Mouse (Mus musculus): Measurements from ENCODE around the gene Rbmxl1.
"Not testable (repeated sequence)": the region's sequence is repeated elsewhere in the genome, so short reads cannot be mapped to it uniquely, and the experiment has no call there.

Rbmxl1 gene

DNA sequence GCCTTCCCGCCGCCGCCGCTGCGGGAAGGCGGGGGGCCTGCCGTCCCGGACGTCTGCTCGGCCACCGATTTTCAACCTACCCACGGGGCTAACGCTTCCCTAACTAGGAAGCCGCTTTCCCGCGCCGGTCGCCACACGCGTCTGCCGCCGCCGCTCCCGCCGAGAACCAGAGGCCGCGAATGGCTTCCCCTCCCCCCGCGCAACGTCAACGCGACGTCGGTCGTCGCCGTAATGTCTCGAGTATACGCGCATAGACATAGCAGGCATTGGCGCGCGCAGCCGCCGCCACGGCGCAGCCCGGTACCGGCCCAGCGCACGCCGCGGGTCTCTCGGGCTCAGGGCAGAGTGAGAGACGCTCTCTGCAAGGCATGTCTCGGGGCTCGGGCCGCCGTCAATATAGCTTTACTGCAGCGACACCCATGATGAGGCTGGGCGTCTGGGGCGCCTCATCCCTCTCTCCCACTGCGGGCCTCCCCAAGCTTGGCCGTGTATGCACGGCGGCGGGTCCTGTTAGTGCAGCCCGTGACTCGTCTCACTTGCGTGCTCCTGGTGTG, at the start of gene Rbmxl1:
Gene Rbmxl1, minus strand, starts transcription at position 180 of the 554 bp plus-strand sequence.
- peak; percentile 89 to 96 for DNase-seq (ENCODE audit: inconsistent age in 2 of 2, low spot score in 1 of 2)

DNA sequence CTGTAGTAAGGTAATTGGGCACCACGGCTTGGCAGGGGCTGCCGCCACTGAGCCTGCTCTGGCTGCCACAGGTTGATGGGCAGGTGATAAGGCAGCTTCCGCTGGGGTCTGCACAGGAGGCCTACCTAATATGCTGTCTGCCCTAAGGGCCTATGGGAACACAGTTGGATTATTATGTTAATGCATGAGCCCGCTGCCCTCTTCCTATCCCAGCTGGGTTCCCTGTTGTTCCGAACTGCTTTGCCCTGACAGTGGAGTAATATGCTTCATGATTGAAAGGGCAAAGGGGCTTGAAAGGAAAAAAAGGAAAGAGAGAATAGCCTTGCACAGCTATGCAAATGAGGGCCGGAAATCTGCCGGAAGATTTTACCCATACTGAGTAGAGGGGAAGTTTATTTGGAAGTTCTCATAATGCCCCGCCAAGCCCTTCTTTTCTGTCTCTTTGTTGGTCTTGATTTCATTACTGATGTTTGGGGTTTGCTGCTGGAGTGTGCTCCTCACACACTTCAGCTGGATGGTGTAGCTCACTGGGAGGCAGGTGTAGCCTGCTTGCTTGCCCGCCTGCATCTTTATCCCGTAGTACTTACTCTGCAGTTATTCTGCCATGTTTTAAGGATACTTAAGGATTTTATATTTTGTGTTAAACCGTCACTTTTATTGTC, 48.2 kb upstream of the Rbmxl1 start:
- no peak for DNase-seq (ENCODE audit: inconsistent age in 2 of 2, low spot score in 1 of 2)

DNA sequence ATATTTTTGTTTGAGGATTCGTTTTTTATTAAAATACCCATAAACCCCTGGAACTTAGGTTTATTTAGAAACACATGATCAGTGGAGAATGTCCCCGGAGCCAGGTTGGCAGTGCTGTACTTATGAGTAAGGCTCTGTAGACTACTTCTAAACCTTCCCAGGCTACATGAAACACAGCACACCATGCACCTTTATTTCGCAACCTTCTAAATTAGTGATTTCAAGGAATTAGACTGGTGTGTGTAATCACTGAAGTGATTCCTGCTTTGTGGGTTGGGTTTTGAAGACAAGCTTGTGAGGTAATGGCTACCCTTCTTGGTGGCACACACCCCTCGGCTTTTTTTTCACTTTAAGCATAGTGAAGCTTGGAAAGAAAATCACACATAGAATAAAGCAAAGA, 47.1 kb upstream of the Rbmxl1 start:
- no peak for DNase-seq (ENCODE audit: inconsistent age in 2 of 2, low spot score in 1 of 2)

DNA sequence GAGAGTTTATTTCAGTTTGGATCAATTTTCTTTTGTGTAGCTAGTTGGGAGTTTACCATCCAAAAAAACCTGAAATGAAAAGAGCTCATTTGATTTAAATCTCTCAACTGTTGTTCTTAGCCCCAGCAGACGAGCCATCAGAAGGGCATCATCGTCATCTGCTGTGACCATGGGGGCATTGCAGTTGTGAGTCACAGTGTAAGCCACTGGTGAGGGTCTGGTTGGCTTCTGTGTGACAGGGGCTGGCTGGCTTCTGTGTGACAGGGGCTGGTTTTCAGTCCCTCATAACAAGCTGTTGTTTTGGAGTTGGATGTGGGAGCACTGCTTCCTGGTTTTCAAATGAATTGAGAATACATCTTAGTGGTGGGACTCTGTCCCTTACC, 42.0 kb upstream of the Rbmxl1 start:
- DNase-seq (ENCODE audit: inconsistent age in 2 of 2, low spot score in 1 of 2): no peak

DNA sequence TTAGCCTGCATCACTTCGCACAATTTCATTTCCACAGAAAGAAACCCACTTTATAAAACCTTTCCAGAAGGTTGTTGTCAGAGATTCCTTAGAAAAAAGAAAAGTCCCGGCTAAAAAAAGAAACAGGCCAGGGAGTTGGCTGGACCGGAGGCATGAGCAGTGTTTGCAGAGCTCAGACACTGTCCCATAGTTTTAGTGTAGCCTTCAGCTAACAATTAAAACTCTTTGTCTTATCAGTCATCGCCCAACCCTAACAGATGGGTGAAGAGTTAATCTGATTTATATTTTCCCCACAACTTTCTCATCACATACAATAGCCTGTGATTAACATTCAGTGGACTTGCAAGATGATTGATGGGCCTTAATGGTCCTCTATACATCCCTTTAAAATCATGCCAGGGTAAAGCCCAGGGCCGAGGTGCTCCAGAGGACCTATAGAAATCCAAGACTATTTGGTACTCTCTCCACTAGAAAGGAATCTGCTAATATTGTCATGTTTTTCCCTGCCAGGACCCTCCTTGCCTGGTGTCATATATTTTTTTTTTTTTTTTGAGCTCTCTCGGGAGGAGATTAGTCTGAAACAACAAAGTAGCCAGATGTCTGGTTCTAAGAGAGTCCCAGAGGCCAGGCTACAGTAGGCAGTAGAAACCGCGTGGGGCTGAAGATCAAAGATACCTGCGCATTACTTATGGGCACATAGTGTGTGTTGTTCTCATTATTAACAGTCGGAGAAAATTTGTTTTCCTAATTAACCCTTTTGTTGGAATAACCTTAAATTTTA, 41.5 kb upstream of the Rbmxl1 start:
- DNase-seq (ENCODE audit: inconsistent age in 2 of 2, low spot score in 1 of 2): no peak

DNA sequence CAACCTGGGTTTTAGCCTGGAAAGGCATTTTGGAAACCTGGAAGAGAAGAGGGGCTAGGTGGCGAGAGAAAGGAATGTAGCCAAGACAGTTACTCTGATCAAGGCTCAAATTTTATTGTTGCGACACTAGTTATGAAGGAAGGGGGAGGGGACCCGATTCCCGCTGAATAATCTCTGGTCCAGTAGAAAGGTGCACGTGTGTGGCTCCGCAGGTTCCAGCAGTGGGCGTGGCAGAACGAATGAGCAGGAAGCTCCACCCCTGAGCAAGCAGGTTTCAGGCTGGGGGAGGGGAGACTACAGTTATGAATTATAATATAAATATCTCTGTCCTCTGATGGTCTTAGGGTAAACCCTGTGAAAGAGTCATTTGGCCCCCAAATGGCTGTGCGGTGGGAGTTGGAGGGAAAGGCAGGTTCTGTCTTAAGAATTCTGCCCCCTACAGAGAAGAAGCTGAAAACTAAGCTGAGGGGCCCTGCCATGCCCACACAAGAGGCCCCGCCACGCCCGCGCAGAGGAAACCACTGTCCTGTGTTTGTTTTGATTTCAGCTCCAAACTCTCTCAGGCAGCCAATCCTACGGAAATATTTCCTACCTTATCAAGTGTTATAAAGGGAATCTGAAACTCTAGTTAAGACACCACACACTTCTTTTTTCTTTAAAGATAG, 36.6 kb upstream of the Rbmxl1 start:
- not testable (repeated sequence) for DNase-seq (ENCODE audit: inconsistent age in 2 of 2, low spot score in 1 of 2)

DNA sequence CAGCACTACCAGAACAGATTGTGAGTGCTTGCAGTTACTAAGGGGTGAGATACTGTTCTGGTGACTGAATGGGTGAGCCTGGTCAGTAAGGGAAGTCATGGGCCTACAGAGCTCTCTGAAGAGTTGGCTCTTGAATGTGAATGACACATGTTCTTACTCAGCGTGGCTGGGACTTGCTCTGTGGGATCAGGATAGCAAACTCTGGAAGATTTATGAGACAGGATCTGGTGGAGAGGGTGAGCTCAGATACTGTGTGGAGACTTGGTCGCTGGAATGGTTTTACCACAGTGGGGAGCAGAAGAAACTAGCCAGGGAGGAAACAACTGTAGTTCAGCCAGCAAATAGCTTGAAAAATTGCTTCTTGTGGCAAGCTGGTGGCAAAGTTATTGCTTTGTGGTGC, 35.8 kb upstream of the Rbmxl1 start:
- DNase-seq (ENCODE audit: inconsistent age in 2 of 2, low spot score in 1 of 2): no peak

DNA sequence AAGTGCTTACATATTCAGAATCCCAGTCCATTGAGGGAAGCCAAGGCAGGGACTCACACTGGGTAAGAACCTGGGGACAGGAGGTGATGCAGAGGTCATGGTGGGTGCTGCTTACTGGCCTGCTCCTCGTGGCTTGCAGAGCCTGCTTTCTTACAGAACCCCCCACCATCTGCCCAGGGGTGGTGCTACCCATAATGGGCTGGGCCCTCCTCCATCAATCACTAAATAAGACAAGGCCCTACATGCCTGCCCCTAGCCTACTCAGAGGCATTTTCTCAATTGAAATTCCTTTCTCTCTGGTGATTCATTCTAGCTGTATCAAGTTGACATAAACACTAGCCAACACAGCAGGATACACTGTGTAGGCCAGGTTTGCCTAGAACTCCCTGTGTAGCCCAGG, 34.9 kb upstream of the Rbmxl1 start:
- DNase-seq (ENCODE audit: inconsistent age in 2 of 2, low spot score in 1 of 2): no peak

DNA sequence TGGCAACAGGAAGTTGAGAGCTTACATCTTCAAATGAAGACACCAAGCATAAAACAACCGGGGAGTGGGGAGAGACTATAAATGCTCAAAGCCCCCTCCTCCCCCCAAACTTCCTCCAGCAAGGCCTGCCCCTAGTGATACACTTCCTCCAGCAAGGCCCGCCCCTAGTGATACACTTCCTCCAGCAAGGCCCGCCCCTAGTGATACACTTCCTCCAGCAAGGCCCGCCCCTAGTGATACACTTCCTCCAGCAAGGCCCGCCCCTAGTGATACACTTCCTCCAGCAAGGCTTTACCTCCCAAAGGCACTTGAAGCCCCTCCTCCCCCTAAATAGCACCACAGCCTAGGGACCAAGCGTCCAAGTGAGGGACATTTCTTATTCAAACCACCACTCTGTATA, 34.0 kb upstream of the Rbmxl1 start:
- DNase-seq (ENCODE audit: inconsistent age in 2 of 2, low spot score in 1 of 2): not testable (repeated sequence)

DNA sequence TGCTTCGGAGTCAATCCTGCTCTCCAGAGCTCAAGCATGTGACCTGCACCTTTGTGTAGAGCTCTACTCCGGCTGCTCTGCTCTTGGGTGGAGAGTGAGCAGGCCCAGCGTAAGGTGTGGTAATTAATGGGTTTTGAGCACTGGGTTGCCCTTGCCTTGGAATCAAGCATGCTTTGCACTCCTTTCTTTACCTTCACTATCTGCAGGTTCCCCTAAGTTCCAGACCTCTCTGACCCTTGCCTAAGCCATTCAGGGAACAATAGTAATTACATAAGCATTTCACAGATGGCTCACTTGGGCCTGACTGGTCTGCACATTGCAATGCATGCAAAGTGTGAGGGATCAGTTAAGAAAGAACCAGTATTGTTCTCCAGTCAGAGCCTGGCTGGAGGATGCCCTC, 29.1 kb upstream of the Rbmxl1 start:
- no peak for DNase-seq (ENCODE audit: inconsistent age in 2 of 2, low spot score in 1 of 2)

DNA sequence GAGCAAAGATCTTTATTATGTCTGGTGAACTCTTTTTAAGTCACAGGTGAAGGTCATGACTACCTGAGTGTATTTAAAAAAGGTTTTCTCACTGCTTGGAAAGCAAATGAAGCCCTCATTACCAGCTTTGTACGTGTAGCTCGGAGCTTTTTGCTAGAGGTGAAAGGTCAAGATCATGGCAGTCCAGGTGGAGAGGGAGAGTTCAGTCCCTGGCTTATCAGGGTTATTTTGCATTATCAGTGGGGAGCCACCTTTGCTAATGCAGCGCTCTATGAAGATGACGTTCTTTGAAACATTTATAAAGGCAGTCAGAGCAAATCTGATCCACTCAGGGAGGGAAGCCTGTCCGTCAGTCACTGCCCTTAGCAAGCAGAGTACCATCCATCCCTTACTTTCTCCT, 28.0 kb upstream of the Rbmxl1 start:
- no peak for DNase-seq (ENCODE audit: inconsistent age in 2 of 2, low spot score in 1 of 2)

DNA sequence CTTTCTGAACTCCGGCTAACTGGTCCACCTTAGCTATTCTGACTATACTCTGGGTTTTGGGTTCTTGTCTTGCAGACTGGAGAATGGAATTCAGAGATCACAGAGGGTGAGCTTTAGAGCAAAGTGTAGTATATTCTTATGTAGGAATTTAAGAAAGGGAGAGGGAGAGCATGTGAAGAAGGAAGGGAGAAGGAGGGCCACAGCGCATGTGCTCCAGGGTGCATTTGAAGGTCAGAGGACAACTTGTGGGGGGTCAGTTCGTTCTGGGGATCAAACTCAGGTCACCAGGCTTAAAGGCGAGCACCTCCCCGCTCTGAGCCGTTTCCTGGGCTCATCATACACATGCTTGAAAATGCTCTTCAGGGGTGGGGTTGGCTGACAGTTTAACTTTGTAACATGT, 25.3 kb upstream of the Rbmxl1 start:
- DNase-seq (ENCODE audit: inconsistent age in 2 of 2, low spot score in 1 of 2): no peak

DNA sequence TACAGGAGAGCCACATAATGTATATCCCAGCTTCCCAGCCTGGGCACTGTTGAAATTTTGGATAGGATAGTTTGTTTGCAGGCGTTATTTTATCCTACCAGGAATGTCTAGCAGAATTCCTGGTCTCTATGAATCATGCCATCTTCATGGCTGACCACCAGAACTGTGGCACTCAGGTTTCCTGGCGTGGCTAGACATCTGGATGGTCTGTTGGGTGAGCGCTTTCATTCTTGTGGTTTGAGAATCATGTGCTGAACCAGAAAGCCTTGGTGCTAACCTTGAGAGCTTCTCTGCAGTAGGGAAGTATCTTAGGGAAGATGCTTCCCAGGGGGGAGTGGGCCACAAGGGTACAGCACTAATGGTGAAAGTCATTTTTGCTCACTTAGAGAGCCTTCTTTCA, 6.4 kb upstream of the Rbmxl1 start:
- DNase-seq (ENCODE audit: inconsistent age in 2 of 2, low spot score in 1 of 2): no peak

DNA sequence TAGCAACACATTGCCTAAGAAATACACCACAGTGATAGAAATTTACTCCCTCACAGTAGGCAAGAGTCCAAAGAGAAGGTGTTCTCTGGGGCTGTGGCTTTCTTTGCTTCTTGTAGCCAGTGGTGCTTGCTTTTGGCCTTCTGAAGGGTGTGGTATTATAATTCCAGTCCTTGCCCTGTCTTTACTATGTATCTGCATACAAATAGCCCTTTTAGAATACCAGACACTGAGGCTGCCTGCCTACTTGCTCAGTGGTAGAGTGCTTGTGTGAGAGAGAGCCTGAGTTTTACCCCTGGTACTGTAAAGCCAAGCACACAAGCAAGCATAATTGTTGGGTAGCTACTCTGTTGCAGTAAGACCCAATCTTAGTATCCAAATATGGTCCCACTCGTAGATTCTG, 6.0 kb upstream of the Rbmxl1 start:
- DNase-seq (ENCODE audit: inconsistent age in 2 of 2, low spot score in 1 of 2): no peak

DNA sequence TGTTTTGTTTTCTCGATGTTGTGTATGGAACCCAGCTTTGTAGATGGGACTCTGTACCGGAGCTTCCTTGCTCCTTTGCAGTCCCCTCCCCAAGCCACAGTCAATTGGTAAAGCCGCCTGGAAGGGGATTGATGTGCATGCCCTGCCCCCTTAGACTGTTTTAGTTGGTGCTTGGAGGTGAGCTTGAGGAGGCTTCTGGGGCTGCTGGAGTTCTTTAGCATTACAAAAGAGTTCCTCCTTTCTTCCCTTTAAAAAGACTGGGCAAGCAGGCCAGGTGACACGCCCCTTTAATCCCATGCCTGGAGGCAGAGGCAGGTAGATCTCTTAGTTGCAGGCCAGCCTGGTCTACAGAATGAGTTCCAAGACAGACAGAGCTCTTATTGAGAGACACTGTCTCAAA, 4.4 kb upstream of the Rbmxl1 start:
- no peak for DNase-seq (ENCODE audit: inconsistent age in 2 of 2, low spot score in 1 of 2)

DNA sequence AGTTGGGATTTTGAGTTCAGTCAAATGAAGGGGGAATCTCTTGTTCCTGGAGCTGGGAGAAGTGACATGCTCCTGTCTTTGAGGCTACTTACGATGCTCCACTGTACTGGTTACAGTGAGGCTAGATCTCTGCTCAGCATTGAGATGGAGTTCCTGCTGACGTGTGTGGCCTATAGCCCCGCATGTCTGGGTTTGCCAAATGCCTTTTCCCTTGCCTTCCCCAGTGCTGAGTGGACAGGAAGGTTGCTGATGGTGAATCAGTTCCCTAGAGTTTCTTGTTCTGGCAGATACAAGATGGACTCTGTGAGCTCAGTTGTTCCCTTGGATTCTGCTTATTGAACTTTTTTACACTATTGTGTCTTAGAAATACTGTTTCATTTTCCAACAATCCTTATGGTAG, 2.2 kb upstream of the Rbmxl1 start:
- no peak for DNase-seq (ENCODE audit: inconsistent age in 2 of 2, low spot score in 1 of 2)

DNA sequence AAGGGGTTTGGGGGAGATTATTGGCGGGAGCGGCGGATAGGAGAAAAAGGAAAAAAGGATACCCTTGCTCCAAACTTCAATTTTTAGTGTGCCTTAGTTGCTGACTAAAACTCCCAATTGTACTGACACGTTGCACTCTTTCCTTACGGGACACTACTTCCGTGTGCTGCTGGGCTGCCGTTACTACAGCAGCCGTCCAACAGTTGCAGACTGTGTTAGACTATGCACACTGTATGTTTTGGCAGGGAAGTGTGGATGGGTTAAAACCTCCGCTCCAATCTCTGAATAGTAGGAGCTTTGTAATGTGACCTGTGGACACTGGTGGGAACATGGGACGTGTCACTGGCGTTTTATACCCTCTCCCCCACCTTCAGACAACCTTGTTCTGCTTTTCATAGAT, 1.4 kb upstream of the Rbmxl1 start:
- DNase-seq (ENCODE audit: inconsistent age in 2 of 2, low spot score in 1 of 2): peak; percentile 13 to 54

DNA sequence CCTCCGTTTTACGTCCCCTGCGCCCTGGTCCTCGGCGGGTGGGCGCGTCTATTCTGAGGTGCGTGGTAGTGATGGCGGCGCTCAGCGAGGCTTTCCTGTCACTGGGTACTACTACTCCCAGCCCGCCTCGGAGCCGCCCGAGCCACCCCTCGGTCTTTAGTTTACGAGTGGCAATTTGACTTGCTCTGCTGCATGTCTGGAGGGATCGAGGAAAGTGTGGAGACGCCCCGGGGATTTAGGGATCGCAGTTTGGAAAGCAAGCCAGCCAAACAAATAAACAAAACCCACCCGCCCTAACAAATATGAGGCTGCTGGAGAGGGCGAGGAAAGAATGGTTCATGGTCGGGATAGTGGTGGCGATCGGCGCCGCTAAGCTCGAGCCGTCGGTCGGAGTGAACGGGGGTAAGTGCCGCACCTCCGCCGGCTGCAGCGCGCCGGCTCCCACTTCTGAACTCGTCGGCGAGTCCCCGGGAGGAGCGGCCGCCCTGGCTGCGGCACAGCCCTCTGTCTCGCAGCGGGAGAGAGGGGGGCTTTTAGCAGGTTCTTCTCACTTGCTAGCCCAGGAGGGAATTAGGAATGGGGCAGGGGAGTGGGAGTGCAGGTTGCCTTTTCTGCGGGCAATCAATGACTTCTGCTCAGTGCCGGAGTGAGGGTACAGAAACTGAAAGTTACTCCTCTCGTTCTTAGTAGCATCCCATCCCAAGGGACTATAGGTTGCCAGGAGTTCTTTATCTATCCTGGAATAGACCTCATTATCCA, 754 bp upstream of the Rbmxl1 start, which contains the start of gene Slc10a7:
Gene Slc10a7, plus strand, starts transcription at position 74 of the 759 bp plus-strand sequence.
- peak; percentile 87 to 94 for DNase-seq (ENCODE audit: inconsistent age in 2 of 2, low spot score in 1 of 2)

DNA sequence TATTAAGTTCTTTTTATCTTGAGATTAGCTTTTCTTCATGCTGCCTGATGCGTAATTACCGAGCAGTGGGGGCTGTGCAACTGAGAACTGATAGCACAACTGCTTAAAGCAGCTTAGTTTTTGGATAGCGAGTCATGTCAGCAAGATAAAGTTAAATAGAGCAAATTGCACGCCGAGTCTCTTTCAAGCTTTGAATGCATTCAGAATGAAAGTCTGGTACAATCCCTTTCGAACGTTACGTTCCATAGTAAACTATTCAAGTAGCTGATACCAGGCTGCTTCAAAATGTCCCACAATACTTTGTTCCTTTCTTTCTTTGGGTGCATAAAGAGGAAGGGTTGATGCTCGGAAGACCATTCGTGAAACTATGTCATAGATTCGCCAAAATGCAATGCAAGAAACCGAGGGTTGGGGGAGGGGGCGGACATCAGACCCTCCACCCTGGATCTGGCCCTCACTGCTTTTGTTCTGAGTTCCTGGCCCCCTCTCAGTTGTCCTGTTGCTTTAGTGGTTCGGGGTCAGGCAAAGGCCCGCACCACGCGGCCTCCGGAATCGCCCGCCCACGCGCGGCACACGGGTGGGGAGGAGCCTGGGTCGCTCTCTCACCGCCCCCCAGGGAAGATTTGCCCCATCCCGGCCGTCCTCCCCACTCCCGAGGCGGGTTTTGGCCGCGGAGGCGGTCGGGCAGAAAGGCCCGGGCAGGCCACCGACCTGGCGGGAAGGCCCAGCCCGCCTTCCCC, 549 bp downstream of the Rbmxl1 start:
- peak in 1 of 2 experiments; percentile 71 for DNase-seq (ENCODE audit: inconsistent age in 2 of 2, low spot score in 1 of 2)

DNA sequence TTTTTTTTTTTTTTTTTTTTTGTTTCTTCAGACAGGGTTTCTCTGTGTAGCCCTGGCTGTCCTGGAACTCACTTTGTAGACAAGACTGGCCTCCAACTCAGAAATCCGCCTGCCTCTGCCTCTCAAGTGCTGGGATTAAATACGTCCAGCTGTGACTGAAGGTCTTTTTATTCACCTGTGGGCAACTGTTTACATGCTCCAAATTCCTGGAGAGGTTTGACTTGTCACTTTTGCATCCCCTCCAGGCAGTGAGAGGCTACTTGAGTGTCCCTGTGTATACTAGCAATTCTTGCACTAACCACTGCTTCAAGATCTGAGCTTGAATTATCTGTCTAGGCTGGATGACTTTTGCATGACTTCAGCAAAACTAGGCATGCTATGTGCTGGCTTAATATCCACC, 6.0 kb downstream of the Rbmxl1 start:
- DNase-seq (ENCODE audit: inconsistent age in 2 of 2, low spot score in 1 of 2): no peak
